Mouse (Mus musculus) frontal cortex, postnatal 10 days (tissue): ENCODE data around the gene Ammecr1.
A peak's percentile ranks its signal among the peaks of the same experiment; 100 is the strongest.

Experiments
- DNase-seq, 2 experiments: peaks; one replicate each; pipeline ENCODE4 v3.0.0; 2022; ENCODE audit warnings: low spot score in 2 of 2, mixed read lengths in 1 of 2

The Ammecr1 gene

GRCm38 (mm10) chrX:142829866-142830470 lies 136.6 kb downstream of the Ammecr1 start:
- DNase-seq, result no peak

- no peak for DNase-seq
Measured at GRCm38 (mm10) chrX:142829267-142829666, 137.3 kb downstream of the Ammecr1 start.

- no peak for DNase-seq
Measured at GRCm38 (mm10) chrX:142828184-142828908, 138.2 kb downstream of the Ammecr1 start.

DNA sequence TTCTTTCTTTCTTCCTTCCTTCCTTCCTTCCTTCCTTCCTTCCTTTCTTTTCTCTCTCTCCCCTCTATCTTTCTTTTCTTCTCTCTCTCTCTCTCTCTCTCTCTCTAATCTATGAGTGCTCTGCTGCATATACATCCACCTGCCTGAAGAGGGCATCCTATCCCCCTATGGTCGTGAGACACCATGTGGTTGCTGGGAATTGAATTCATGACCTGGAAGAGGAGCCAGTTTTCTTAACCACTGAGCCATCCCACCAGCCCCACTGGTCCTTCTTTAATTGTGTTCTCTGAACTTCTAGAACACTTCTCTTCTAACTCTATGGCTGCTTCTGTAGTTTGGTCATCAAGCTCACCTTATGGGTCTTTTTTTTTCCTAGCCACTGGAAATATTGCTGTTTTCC lies 138.9 kb downstream of the Ammecr1 start:
- no peak for DNase-seq

- no peak for DNase-seq
Measured at GRCm38 (mm10) chrX:142825309-142825708, 141.2 kb downstream of the Ammecr1 start.

GRCm38 (mm10) chrX:142821846-142822245 lies 144.7 kb downstream of the Ammecr1 start:
- no peak for DNase-seq

- no peak for DNase-seq
Measured at GRCm38 (mm10) chrX:142821239-142821638, 145.3 kb downstream of the Ammecr1 start.

DNA sequence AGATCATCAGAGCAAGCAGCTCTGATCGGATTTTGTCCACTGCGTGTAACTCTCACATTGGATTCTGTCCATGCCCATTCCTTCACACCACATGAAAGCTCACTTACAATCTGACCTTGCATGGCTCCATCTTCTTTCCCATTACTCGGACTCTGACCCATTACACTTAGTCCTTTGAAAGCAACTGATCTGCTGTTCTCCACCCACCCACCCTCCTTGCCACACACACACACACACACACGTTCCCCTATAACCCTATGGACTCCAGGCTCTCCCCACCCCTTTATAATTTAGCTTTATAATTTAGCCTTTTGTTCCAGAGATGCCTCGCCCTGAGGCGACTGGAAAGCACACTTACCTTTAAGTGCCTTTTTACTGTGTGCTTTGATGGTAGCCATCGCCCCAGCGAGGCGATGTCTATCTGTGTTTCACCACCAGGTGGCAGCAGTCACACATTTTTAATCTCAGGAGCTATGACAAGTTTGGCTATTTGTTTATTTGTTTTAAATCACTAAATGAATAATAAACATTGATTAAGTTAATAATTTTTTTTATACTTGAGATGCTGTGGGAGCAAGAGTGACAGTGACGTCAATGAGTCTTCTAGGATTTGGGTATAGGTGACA lies 148.4 kb downstream of the Ammecr1 start:
- peak; percentile 8 to 19 for DNase-seq

DNA sequence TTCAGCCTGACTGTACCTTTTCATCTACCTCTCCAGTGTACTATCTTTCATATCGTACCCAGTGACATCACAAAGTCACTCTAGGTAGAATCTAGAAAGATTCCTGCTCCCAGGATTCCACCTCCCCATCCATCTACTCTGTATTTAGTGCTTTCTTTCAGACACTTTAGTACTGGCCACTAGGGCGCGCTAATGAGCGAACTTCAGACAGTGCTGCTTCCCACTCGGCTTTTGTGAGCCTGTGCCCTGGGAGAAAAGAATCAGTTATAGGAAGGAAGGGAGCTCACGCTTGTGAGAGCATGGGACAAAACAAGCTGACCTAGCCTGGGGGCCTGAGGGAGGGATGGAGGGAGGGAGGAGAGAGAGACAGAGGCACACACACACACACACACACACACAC lies 153.4 kb downstream of the Ammecr1 start:
- DNase-seq, result no peak

DNA sequence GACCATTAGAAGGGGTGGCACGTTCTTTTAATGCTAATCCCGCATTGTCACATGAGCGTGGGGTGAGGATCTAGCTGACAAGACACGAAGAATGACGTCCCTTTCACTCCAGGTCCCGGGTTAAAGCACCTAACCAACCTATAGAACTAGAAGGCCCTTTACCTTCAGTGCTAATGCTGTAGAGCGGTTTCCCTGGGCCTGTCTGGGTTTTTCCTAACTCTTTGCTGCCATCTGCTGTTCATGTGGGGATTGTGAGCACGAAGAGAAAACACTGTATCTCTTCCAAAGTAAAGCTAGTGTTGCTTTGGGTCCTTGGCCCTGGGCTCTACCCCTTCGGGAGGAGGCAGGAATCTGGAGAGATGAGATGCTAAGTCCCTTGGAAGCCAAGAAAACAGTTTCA lies 158.1 kb downstream of the Ammecr1 start:
- DNase-seq, result peak in 1 of 2 experiments; percentile 37

- DNase-seq, result no peak
Measured at GRCm38 (mm10) chrX:142806620-142807061, 159.9 kb downstream of the Ammecr1 start.

- no peak for DNase-seq
Measured at GRCm38 (mm10) chrX:142806126-142806525, 160.4 kb downstream of the Ammecr1 start.

- DNase-seq, result peak; percentile 19 to 36
Measured at GRCm38 (mm10) chrX:142804596-142804995, 161.9 kb downstream of the Ammecr1 start.
